Mouse (Mus musculus): ENCODE data around the gene Tmc8.

DNA sequence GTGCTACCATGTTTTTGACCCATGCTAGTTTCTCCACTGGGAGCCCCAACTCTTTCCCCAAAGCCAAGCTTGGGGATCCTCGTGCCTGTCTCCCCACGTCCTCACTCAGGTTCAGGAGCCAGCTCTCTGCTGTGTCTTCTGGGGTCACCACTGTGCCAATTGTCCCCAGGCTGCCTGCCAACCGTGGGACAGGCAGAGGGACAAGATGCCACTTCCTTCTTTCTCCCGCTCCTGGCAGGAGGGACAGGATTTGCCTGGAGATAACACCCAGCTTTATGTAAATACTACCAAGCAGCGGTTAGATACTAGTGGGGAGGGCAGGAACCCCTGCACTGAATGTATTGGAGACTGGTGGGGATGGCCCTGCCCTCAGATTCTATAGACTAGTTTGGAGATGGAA, 32.0 kb downstream of the Tmc8 start:
- no peak for TF ChIP-seq GATA1 (IDR thresholded peaks at IDR 0.05; ENCODE audit: borderline replicate concordance, low read length)
- no peak for TF ChIP-seq FLI1 (IDR thresholded peaks at IDR 0.05; ENCODE audit: low read length)

Data from megakaryocyte, embryonic 14.5 days (primary cell).